Mouse (Mus musculus) heart, adult 2 months (tissue): ENCODE results near the gene Mpp3.

Experiments
- CTCF ChIP-seq: fragments of 200-600 bp; IDR thresholded peaks from 2 replicates; pipeline ENCODE4 v1.8.1; 2022; ENCODE audit warnings: antibody characterized with exemption, mild to moderate bottlenecking, moderate library complexity
- EP300 ChIP-seq: fragments of 200-500 bp; IDR thresholded peaks from 2 replicates; pipeline ENCODE4 v1.6.1; 2011; ENCODE audit warnings: low read depth, low read length, control low read depth; ENCODE audit not compliant: insufficient read depth

DNA sequence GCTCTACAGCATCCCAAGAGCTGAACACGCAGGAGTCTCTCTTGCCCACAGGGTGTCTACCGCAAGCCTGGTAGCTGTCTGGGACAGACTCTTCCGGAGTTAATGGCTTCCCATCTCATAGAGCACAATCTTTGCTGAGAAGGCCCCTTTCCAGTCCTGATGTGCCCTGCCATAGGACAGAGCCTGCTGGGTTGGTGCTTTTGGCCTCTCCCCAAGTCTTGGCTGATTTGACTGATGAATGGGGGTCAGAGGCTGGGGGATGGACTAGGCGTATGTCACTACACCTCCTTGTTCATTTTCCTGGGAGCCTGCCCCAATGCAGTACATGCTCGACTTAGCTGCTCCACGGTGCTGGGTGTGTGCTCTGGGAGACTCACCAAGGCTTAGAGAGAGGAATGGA, 9.5 kb upstream of the Mpp3 start:
- TF ChIP-seq EP300, result no peak
- no peak for TF ChIP-seq CTCF
